Mouse (Mus musculus) right cerebral cortex, adult 2 months (tissue): ENCODE measurements at regions not wholly inside any gene's neighbourhood (a gene's known extent, or its start where the extent isn't known, plus 50 kb on each side); places are given as distances from the start of the nearest gene placed in this dataset.

Source experiments
- DNase-seq, 2 experiments: peaks; one replicate each; pipeline ENCODE4 v3.0.0; 2021 to 2022; ENCODE audit warnings: low spot score in 2 of 2

DNA sequence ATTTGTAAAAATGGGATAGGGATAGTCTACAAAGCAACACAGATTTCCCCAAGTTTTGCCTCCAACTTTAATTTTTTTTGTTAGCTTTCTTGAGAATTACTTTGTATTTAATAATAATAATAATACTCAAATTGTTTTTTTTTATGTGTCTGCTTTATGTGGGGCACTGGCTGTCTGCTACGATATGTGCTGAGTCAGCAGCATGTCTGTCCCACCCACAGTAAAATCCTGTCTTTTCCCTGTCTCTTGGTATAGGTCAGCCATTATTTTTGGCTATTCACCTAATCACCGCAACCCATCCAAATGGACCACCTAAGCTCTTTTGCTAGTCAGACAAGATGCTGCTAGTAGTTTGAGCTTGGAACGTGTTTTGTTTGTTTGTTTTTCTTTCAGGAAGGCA lies 473.0 kb downstream of the Hs3st4 start:
- DNase-seq: no peak

DNA sequence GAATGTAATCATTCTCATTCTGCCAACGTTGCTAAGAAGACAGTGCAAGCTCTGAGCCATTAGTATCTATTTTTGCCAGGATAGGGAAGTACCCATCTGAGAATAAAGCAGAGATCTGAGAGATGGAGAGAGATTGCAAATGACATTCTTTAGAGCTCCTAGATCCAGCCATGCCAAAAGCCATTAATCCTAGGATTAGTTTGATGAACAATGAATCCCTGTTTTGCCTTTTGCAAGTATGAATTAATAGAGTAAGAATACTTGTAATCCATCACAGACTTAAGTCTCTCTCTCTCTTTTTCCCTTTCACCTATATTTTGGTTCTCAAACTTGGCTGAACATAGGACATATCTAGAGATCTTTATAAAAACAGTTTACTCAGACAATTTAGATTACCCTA lies 504.7 kb downstream of the Hs3st4 start:
- DNase-seq: no peak

DNA sequence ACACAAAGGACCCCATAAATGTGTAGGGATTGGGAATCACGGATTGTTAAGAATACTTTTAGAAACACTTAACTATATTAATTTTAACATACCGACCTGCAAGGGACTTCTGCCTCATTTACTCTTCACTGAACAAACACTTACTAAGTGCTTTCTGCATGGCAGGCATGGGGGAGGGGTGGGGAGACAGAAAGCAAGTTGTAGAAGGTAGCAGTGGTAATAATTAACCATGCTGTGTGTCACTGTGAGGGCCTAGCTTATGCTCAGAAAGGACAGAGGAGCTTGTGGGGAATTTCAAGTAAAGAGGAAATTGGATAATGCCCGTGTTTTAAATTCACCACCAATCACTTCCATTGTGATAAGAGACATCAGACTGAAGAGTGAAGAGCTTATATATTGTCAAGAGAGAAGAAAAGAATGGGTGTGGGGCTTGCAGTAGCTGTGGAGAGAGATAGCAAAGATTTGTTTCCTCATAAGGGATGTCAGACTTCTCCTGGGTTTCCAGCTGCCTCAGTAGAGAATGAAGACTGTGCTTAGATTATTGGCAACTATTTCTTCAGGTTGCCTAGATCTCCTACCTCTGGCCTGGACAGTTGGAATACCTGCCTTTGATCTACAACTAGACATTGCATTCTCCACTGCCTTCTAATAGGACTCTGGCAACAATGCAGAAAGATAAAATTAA lies 508.6 kb downstream of the Hs3st4 start:
- no peak for DNase-seq

DNA sequence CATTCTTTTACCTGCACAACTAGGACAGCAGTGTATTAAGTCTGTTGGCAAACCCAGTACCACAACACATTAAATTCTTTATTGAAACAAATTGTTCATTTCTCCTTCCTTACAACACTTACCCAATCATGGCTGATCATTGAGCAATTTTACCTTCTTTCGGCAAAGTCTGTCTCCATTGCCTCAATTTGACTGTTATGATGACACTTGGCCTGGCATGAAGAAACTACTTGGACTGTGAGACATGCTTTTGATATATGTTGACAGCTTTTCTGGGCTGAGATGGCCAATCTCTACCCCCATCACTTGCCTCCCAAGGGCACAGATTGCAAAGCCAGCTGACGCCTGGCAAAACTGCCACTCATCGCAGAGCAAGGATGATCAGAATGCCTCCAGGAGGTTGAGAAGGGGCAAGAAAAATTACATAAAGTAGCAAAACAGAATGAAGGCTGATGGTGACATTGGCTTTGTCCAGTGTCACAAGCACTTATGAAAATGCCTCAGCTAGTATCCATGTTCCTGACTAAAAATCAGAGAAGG lies 509.3 kb downstream of the Hs3st4 start:
- no peak for DNase-seq

DNA sequence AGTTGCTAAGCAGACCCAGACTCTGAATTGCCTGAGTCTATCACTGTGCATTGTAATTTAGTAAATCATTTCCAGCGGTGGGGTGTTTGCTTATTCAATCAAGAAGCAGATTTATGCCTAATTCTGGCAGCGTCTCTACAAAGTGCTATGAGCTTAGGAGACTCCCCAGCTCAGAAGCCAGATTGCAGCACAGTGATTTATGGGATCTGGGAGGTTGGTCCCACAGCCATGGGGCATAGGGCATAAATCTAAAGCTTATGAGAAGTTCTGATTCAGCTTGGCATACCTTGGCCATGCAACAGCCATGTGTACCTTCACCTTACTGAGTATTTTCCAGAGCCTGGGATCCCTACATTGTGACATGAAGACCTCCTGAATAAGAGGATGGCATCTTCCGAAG lies 518.0 kb downstream of the Hs3st4 start:
- DNase-seq: no peak

DNA sequence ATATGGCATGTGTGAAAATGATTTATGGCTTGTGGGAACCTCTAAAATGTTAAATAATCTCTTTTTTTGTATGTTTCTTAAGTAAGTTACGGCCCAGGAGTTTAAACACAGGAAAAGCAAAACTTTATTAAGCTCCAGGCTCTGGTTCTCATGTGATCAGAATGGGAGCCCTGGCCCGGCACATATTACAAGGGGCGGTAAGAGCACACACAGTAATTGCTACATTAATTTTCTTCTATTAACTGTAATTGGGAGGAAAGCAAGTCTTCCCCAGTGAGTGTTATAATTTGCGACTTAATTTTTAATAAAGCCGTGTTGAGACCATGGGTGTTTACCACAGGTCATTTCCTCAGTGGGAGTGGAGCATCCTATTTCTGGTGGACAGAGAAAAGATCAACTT lies 520.1 kb downstream of the Hs3st4 start:
- DNase-seq: no peak

DNA sequence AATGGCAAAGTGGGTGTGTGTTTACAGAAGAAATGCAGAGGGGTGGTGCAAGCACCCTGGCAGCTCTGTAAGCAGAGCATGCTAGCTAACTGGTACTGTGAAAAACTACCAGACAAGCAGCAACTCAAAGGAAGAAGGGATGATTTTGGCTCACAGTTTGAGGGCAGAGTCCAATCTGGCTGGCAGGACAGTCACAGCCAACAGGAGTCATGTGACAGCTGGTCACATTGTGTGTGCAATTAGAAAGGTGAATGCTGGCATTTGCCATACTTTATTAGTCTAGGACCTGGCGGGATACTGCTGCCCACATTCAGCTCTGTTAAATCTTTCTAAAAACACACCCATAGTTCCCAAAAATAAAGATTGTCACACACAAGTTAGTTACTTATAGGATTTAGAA lies 566.4 kb downstream of the Hs3st4 start:
- DNase-seq: no peak

DNA sequence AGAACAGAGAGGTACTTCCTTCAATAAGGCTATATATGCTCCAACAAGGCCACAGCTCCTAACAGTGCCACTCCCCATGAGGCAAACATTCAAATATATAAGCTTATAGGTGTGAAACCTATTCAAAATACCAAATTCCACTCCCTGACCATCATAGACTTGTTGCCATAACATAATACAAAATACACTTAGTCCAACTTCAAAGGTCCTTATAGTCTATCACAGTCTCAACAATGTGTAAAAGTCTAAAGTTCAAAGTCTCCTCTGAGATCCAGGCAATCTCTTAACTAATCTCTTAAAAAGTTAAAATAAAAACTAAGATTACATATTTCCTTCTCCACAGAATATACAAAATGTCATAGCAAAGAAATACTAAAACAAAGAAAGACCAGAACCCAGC lies 574.5 kb downstream of the Hs3st4 start:
- no peak for DNase-seq

DNA sequence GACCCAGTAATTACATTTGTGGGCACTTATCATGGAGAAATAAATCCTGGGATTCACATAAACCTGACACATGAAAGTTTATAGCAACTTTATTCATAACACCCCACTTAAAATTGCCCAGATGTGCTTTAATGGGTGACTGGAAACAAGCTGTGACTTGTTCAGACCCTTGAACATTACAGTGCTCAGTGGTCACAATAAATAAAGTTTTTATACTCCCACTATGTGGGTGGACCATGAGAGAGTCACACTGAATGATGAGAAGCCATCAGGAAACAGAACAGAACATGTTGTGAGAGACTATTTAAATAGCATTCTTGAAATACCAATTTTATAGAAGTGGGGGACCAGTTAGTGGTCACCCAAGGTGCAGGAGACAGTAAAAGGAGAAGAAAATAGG lies 588.1 kb downstream of the Hs3st4 start:
- no peak for DNase-seq

DNA sequence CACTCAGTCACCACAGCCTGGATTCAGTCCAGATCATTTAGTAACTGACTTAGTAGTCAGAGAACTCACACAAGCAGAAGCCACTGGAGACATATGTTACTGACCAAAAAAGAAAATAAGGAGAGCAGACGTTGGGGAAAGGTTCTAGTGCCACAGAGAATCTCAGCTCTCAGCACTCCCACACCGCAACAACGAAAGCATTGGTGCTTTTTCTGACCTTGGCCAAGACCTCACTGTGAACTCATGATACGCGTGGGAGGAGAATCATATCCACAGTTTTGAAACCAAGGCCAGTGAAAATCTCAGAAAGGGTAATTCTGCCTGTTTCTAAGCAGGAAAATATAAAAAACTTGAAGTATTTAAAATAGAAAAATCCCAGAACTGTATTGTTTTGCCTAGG lies 591.0 kb downstream of the Hs3st4 start:
- DNase-seq: no peak

DNA sequence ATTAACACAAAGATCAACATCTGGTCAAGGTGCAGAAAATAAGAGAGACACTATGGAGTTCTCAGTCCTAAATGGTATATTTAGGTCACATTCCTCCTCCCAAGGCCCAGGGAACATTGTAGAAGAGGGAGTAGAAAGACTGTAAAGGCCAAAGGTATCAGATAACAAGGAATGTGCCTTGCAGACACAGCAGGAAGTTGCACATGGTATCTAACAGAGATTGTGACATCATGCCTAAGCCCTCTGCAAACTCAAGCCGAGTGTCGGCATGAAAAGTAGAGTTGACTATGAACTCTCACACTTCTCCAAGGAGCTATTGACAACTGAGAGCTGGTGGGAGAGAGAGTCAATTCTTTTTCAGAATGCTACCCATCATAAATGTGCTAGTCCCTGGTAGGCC lies 598.7 kb downstream of the Hs3st4 start:
- no peak for DNase-seq

DNA sequence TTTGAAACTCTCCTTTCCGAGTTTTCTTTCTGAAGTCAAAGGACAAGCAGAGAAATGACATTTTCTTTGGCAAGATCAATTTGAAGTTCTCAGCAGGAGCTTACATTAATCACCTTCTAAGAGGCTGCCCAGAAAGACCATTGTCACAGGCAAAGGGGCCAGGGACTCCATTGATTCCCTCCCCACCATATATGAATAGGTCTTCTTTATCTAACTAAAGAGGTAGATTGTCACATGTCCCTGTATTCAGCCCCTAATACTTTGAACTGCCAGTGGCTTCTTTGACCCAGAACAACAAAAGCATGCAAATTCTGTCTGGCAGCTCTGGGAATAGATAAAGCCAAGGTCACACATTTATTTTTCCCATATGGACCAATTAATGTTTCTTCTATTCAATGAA lies 602.6 kb downstream of the Hs3st4 start:
- DNase-seq: no peak

DNA sequence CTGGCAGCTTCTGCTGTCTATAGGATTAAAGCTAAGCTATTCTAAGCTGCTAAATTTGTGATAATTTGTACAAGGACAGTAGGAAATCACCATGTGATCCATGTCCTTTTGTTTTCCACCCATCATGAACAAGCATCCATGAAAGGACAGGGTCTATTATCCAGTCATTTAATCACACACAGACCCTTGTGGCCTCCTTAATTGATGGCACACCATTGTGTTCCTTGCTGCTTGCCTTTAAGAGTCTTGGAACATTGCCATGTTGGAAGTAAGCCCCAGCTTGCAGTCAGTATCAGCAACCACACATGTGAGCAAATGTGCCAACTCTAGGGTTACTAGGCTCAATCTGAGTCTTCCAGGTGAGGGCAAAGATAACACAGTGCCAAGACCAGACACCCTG lies 608.7 kb downstream of the Hs3st4 start:
- no peak for DNase-seq

DNA sequence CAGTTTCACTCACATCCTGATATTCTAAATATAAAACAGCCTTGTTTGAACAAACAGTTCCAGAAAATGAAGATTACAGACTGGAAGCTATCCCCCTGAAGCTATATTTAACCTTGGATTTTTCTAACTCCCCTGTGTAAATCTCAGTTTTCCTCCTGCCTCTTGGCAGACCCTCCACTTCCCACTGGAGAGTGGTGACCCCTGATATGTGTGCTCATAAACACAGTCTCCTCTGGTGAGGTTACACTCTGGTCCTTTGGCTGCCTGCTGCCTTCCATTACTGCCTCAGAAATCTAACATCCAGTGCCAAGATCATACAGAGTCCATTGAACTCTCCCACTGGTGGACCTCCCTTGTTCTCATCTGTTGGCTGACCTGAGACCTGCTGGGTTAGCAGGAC lies 610.8 kb downstream of the Hs3st4 start:
- DNase-seq: no peak

DNA sequence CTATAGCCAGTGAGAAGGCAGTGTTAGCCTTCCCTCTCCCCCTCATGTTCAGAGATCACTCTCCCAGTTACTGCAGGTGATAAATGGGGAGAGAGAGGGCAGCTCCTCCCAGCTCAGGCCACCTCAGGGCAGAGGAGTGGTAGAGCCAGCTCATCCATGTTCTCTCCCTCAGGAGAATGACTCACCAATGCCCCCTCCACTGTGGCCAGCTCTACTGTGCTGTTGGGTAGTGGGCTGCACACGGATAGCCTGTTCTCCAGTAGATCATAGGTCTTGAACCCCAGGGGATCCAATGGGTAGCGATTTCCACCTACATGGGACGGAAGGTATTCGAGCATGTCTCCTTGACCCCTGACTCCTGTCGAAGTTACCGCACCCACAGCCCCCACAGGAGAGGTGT lies 618.1 kb downstream of the Hs3st4 start:
- DNase-seq: no peak

DNA sequence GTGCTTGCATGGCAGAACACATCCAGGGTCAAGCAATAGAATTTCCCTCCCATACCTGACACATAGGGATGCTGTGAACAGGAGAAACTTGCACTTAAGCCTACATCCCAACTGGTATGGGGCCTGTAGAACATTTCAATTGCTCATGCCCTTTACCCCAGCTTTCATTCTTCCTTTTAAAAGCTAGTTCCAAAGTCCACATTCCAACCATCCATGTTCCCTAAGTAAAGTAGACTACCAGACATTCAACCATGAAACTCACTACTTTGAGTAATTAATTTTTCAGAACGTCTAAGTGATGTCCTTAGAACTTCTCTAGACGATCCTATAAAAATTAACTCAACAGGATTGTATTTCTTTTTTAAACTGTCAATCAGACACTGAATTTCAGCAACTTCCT lies 621.9 kb downstream of the Hs3st4 start:
- DNase-seq: no peak

DNA sequence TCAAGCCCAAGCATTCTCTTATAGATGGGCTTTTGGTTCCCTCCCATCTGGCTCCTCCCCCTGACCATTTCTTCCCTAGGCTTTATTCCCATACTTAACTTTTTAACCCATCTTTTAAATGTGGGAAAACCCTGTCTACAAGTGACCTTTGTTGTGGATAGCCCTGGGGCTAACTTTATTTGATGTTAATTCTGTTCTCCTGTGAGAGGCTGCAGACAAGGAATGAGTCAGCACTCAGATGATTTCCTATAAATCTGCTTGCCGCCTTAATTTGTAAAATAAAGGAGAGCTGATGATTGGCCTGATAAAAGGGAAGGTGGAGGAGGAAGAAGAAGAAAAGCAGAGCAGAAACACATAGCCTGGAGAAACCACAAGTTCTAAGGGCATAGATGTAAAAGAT lies 623.3 kb downstream of the Hs3st4 start:
- DNase-seq: no peak

DNA sequence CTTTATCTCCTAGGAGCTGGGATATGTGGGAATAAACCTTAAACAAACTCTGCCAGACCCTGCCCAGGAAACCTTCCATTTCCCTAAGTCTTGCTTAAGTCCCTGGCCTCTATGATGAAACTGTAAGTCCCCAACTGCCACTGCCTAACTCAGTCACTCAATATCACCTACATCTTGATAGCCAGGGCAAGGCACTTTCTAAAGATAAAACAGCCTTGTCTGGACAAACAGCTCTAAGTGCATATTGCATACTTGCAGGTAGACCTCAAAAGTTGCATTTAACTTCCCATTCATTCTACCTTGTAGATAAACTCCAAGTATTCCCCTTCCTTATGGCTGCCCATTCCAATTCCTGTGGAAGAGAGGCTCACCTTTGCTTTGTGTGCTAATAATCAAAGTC lies 624.4 kb downstream of the Hs3st4 start:
- no peak for DNase-seq

DNA sequence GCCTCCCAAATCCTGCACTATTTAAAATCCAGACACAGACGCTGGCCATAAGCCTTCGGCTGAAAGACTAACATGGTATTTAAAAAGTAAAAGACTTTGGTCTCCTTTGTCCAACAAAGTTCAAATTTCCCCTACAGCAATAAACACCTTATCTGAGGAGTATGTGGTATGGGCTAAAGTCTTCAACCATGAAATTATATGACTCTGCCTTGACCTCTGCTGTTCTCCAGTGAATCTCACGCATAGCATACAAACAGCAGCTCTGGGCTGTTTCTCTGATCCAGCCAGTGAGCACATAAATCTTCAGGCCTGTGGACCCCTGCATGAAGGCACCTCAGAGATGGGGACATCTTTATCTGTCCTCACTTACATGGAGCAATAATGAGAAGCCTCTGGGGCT lies 627.8 kb downstream of the Hs3st4 start:
- no peak for DNase-seq

DNA sequence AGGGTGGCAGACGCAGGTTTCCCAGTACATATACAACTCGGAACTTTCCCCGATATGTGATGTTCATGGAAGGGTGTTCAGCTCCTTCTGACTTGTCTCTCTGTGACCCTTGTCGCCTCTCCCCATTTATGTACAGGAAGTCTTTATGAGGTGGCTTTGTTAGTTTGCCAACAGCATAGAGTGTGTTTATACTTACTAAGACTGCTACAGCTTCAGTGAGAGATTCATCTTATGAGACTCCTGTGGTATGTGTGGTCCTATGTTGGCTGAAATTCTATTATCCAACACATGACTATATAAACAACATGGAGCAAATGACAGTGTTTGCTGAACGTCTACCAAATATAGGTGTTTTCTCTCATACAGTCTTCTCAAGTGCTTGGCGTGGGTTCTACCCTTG lies 664.5 kb downstream of the Hs3st4 start:
- no peak for DNase-seq

DNA sequence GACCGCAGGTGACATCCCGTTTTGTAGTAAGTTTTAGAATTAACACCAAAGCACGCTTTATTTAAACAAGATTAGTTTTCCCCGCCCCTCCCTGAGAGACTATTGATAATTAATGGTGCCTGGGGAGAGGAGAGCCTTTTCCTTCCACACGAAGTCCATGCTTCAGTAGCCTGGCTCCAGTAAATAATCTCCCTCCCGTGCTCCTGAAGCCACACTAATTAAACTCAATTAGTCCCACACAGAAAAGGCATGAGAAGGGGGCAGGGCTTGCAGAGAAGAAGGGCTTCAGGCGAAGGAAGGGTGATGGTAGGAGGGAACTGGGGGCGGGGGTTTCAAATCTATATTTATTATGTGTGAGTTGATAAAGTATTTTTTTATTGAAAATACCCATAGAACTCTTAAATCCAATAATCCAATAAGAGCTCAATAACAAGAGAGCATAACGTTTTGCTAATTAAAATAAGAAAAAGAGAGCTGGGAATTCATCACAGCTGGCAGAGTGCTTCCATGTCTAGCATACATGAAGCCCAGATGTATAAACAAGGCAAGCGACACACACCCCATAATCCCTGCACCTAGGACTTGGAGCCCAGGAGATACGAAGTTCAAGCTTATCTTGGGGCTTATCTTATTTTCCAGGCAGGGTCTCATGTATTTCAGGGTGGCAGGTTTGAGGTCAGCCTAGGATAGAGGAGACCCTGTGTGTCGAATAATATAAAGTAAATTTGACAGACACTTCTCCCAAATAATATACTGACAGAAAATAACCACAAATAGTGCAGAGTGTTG lies 684.7 kb downstream of the Hs3st4 start:
- DNase-seq: no peak

DNA sequence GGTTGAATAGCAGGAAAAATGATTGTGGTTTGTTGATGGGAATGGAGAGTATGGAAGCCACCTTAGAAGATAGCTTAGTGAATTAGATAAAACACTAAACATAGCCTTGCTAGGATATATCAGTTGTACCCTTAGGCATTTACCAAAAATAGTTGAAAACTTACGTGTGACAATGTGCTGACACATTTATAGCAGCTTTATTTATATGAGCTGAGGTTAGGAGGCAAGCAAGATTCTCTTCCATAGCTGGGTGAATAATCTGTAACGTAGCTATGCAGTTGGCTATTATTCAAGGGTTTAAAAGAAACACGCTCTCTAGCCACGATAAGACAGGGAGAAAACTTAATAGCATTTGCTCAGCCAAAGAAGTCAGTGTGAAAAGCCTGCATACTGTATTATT lies 685.4 kb downstream of the Hs3st4 start:
- DNase-seq: no peak

DNA sequence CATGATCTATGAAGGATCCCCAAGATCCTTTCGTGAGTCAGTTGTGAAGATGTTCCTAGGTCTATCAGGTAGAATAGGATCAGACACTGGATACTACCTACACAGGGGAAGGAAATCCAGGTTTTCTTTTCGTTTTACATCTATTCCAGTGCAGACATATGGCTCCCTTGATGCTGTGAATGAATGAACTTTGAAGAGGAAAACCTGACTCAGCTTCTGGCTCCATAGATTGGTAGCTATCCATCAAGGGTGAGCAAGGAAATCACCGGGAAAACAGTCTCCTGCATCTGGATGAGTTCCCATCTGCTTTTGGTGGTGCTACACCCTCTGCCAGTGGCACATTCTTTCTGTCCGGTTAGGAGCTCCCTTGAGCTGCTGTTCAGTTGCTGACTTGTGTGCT lies 687.8 kb downstream of the Hs3st4 start:
- no peak for DNase-seq
